Mouse (Mus musculus): ENCODE data around the gene Pparg. TPM values are rescaled to one million over a fixed set of nuclear protein-coding genes. Genes with fewer than 3 reads are reported as not detected.

The Pparg gene
- polyA plus RNA-seq, 2 experiments, result 0.67 to 1.7 TPM

DNA sequence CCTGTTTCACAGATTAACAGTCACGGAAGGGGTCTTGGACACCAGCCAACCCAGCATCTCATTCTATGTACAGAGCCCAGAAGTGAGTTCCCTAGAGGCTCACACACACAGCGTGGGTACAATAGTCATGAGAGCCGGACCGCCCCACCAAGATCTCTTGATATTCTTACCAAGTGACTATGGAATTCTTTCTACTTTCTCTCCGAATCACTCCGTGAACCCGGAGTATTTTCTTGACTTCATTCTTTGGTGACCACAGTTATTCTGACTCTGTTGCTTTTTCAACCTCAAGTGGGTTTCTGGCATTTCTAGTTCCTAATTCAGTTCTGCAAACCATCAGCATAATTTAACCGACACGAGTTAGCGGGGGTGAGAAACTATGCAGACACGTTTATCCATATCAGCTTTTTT, 43.9 kb upstream of the Pparg start:
- no peaks in the 10 kb centered on the region for H3K4me1 ChIP-seq (replicated peaks; ENCODE audit: control insufficient read depth in 2 of 2, insufficient read depth in 2 of 2, low read length in 1 of 2)
- 69% methylated on average over 11 of the region's 11 CpGs for WGBS (ENCODE audit: insufficient replicate concordance)
- no peak for TF ChIP-seq CTCF (IDR thresholded peaks at IDR 0.05; ENCODE audit: low read depth)
- no peak for TF ChIP-seq EP300 (IDR thresholded peaks at IDR 0.05; ENCODE audit: low read depth)
- no peak overlapping the region for H3K4me2 ChIP-seq (ENCODE audit: low read depth)
- H3K9ac ChIP-seq (replicated peaks), result no peak overlapping the region
- ATAC-seq (ENCODE audit: insufficient read depth), result no peak
- H3K4me3 ChIP-seq (ENCODE audit: insufficient read depth in 1 of 2, low read depth in 2 of 2, low read length in 2 of 2), result no peak overlapping the region
- H3K9me3 ChIP-seq (ENCODE audit: control insufficient read depth, low read length), result no peaks in the 10 kb centered on the region
- DNase-seq (ENCODE audit: low read depth in 3 of 3, low spot score in 3 of 3), result no peak
- H3K36me3 ChIP-seq (replicated peaks; ENCODE audit: control insufficient read depth, insufficient read depth, low read depth), result no peaks in the 10 kb centered on the region
- H3K27me3 ChIP-seq (ENCODE audit: control insufficient read depth, insufficient read depth, low read length), result no peaks in the 10 kb centered on the region
- no peak overlapping the region for H3K27ac ChIP-seq

DNA sequence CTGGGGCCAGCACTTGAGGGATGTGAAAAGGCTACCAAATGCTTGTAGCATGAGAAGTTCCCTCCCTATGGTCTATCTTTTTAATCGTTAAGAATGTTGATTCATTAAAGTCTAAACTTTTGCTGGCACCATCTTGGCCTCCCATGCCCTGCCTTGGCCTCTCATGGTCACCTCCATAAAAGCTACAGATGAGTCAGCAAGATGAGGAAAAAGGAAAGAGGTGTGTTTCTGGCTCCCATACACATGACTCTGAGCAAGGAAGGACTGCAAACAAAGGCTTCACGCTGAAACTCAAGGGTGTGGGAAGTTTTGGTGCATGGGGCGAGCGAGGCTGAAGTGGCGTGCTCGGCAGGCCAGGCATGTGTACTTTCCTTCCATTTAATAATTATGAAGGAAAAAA, 41.9 kb upstream of the Pparg start:
- ATAC-seq (ENCODE audit: insufficient read depth) (no peak), DNase-seq (ENCODE audit: low read depth in 3 of 3, low spot score in 3 of 3) (no peak)
- Histone ChIP-seq H3K9ac (replicated peaks) (no peak overlapping the region), H3K9me3 (ENCODE audit: control insufficient read depth, low read length) (no peaks in the 10 kb centered on the region), H3K4me1 (replicated peaks; ENCODE audit: control insufficient read depth in 2 of 2, insufficient read depth in 2 of 2, low read length in 1 of 2) (no peaks in the 10 kb centered on the region), H3K4me3 (ENCODE audit: insufficient read depth in 1 of 2, low read depth in 2 of 2, low read length in 2 of 2) (no peak overlapping the region), H3K27ac (no peak overlapping the region), H3K36me3 (replicated peaks; ENCODE audit: control insufficient read depth, insufficient read depth, low read depth) (no peaks in the 10 kb centered on the region), H3K4me2 (ENCODE audit: low read depth) (no peak overlapping the region), H3K27me3 (ENCODE audit: control insufficient read depth, insufficient read depth, low read length) (no peaks in the 10 kb centered on the region)
- TF ChIP-seq EP300 (IDR thresholded peaks at IDR 0.05; ENCODE audit: low read depth) (no peak), CTCF (IDR thresholded peaks at IDR 0.05; ENCODE audit: low read depth) (no peak)
- WGBS (ENCODE audit: insufficient replicate concordance), result 59% methylated on average over 6 of the region's 6 CpGs

GRCm38 (mm10) chr6:115319686-115320085, 41.1 kb upstream of the Pparg start:
- H3K36me3 ChIP-seq (replicated peaks; ENCODE audit: control insufficient read depth, insufficient read depth, low read depth), result no peaks in the 10 kb centered on the region
- H3K27ac ChIP-seq, result no peak overlapping the region
- 70% methylated on average over 4 of the region's 4 CpGs for WGBS (ENCODE audit: insufficient replicate concordance)
- no peak for TF ChIP-seq CTCF (IDR thresholded peaks at IDR 0.05; ENCODE audit: low read depth)
- ATAC-seq (ENCODE audit: insufficient read depth), result no peak
- no peak overlapping the region for H3K4me3 ChIP-seq (ENCODE audit: insufficient read depth in 1 of 2, low read depth in 2 of 2, low read length in 2 of 2)
- H3K4me2 ChIP-seq (ENCODE audit: low read depth), result no peak overlapping the region
- no peak overlapping the region for H3K9ac ChIP-seq (replicated peaks)
- no peaks in the 10 kb centered on the region for H3K4me1 ChIP-seq (replicated peaks; ENCODE audit: control insufficient read depth in 2 of 2, insufficient read depth in 2 of 2, low read length in 1 of 2)
- no peaks in the 10 kb centered on the region for H3K9me3 ChIP-seq (ENCODE audit: control insufficient read depth, low read length)
- no peaks in the 10 kb centered on the region for H3K27me3 ChIP-seq (ENCODE audit: control insufficient read depth, insufficient read depth, low read length)
- DNase-seq (ENCODE audit: low read depth in 3 of 3, low spot score in 3 of 3), result no peak

DNA sequence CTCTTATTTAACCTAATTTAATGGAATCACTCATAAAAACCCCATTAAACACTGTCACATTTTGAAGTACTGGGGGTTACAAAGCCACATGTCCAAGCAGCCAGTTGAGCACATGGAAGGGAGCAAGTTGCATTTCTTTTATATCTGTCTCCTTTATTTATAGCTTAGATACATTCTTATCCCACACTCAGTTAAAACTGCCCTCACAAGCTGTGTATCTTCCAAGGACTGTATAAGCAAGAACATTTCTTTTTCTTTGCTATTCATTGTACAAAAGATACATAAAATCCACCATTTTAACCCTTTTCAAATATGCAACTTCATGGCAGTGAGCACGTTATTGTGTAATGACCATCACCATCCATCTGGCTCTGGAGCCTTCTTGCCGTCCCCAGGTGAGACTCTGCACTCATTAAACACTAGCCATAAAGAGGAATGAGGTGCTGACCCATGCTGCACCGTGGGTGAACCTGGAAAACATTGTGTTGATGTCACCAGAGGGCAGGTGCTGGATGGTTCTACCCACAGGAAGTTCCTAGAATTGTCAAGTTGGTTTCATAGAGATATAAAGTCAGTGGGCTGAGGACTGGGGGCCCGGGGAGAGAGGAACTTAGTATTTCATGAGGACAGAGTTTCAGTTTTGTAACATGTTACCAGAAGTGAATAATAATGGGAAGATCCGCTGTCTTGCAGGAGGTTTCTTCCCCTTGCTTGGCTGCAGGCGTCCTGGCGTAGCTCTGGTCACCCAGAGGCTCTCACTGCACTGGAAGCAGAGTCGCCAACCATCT, 39.6 kb upstream of the Pparg start:
- Histone ChIP-seq H3K4me1 (replicated peaks; ENCODE audit: control insufficient read depth in 2 of 2, insufficient read depth in 2 of 2, low read length in 1 of 2) (no peaks in the 10 kb centered on the region), H3K9ac (replicated peaks) (no peak overlapping the region), H3K4me3 (ENCODE audit: insufficient read depth in 1 of 2, low read depth in 2 of 2, low read length in 2 of 2) (no peak overlapping the region), H3K4me2 (ENCODE audit: low read depth) (no peak overlapping the region), H3K36me3 (replicated peaks; ENCODE audit: control insufficient read depth, insufficient read depth, low read depth) (no peaks in the 10 kb centered on the region), H3K9me3 (ENCODE audit: control insufficient read depth, low read length) (no peaks in the 10 kb centered on the region), H3K27me3 (ENCODE audit: control insufficient read depth, insufficient read depth, low read length) (no peaks in the 10 kb centered on the region), H3K27ac (no peak overlapping the region)
- ATAC-seq (ENCODE audit: insufficient read depth), result no peak
- 48% methylated on average over 8 of the region's 8 CpGs for WGBS (ENCODE audit: insufficient replicate concordance)
- DNase-seq (ENCODE audit: low read depth in 3 of 3, low spot score in 3 of 3), result no peak
- TF ChIP-seq EP300 (IDR thresholded peaks at IDR 0.05; ENCODE audit: low read depth) (no peak), CTCF (IDR thresholded peaks at IDR 0.05; ENCODE audit: low read depth) (no peak)

DNA sequence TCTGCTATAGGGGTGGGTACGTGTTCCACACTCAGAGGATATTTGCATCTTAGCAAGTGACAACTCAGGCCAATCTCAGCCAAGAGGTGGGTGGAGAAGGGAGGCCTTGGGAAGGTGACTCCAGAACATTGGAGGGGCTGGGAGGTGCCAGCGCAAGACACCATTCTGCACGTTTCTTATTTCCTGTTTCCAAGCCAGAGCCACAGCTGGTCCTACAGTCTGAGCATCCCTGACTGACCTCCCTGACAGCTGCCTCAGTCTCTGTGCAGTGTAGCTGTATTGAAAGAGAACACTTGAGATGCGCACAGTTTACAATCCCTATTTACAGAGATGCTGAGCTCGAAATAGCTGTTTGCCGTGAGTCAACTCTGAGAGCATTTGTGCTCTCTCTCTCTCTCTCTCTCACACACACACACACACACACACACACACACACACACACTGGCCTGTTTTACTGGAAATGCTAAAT, 38.8 kb upstream of the Pparg start:
- Histone ChIP-seq H3K9me3 (ENCODE audit: control insufficient read depth, low read length) (no peaks in the 10 kb centered on the region), H3K27me3 (ENCODE audit: control insufficient read depth, insufficient read depth, low read length) (no peaks in the 10 kb centered on the region), H3K4me1 (replicated peaks; ENCODE audit: control insufficient read depth in 2 of 2, insufficient read depth in 2 of 2, low read length in 1 of 2) (no peaks in the 10 kb centered on the region), H3K36me3 (replicated peaks; ENCODE audit: control insufficient read depth, insufficient read depth, low read depth) (no peaks in the 10 kb centered on the region), H3K9ac (replicated peaks) (no peak overlapping the region), H3K4me3 (ENCODE audit: insufficient read depth in 1 of 2, low read depth in 2 of 2, low read length in 2 of 2) (no peak overlapping the region), H3K4me2 (ENCODE audit: low read depth) (no peak overlapping the region), H3K27ac (no peak overlapping the region)
- ATAC-seq (ENCODE audit: insufficient read depth) (no peak), DNase-seq (ENCODE audit: low read depth in 3 of 3, low spot score in 3 of 3) (no peak)
- WGBS (ENCODE audit: insufficient replicate concordance), result 65% methylated on average over 6 of the region's 6 CpGs
- TF ChIP-seq CTCF (IDR thresholded peaks at IDR 0.05; ENCODE audit: low read depth) (no peak), EP300 (IDR thresholded peaks at IDR 0.05; ENCODE audit: low read depth) (no peak)
